Mouse (Mus musculus): ENCODE results near the gene Tmem63a. TPM values are rescaled to one million over a fixed set of nuclear protein-coding genes. Genes with fewer than 3 reads are reported as not detected.
A peak's percentile ranks its signal among the peaks of the same experiment; 100 is the strongest.

Tmem63a gene
- total RNA-seq, 1 experiment: 14.7 TPM

DNA sequence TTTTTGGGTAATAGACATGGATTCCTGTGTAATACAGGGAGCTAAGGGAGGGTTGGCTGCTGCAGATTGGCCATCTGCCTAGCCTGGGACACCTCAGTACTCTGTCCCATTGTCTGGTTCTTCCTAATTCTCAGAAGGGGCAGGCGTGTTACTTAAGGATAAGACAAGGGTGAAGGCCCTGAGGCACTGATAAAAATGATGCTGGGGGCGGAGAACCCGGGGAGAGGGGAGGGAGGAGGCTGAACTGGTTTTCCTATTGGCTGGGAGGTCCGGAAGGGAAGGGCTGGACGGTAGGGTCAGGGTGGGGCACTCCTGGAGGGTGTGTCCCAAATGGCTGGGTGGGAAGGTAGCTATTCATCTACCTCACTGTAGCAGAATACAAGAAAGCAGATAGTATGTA, 39.2 kb upstream of the Tmem63a start:
- no peak for TF ChIP-seq MAFK (IDR thresholded peaks at IDR 0.05; ENCODE audit: insufficient read depth, low read depth, low read length)
- TF ChIP-seq ZNF384 (IDR thresholded peaks at IDR 0.05; ENCODE audit: low read depth, low read length): no peak
- TF ChIP-seq CHD2 (IDR thresholded peaks at IDR 0.05; ENCODE audit: low read depth, low read length): no peak
- TF ChIP-seq HCFC1 (IDR thresholded peaks at IDR 0.05; ENCODE audit: borderline replicate concordance, insufficient read depth, low read length): no peak
- no peak for TF ChIP-seq ZC3H11A (IDR thresholded peaks at IDR 0.05; ENCODE audit: borderline replicate concordance, low read depth, low read length)
- peaks cover 24% of the 10 kb centered on the region for H3K36me3 ChIP-seq (ENCODE audit: control insufficient read depth, insufficient read depth, low read length, poor library complexity, severe bottlenecking)
- no peaks in the 10 kb centered on the region for H3K9me3 ChIP-seq (ENCODE audit: control insufficient read depth, insufficient read depth, low read depth, low read length)
- H3K4me3 ChIP-seq (ENCODE audit: insufficient read depth in 1 of 2, low read depth in 1 of 2, low read length in 2 of 2, poor library complexity in 1 of 2, severe bottlenecking in 1 of 2): no peak overlapping the region
- no peak overlapping the region for H3K9ac ChIP-seq (ENCODE audit: insufficient read depth, low read depth, low read length, poor library complexity, severe bottlenecking)
- DNase-seq (ENCODE audit: low read depth, low spot score): peak; percentile 87
- H3K27ac ChIP-seq (ENCODE audit: insufficient read depth, low read depth, low read length, poor library complexity, severe bottlenecking): no peak overlapping the region; the same call in 1 of the 2 replicates
- in situ Hi-C loops (cut with MboI; ENCODE audit: low sequenced_read_pairs in 2 of 2, unreplicated experiment in 2 of 2): no loop called here
- H3K4me1 ChIP-seq (ENCODE audit: control insufficient read depth in 2 of 2, insufficient read depth in 2 of 2, low read length in 2 of 2, poor library complexity in 1 of 2): peaks cover 4 to 17% of the 10 kb centered on the region in 2 experiments; a peak in 2 of 4 replicates

DNA sequence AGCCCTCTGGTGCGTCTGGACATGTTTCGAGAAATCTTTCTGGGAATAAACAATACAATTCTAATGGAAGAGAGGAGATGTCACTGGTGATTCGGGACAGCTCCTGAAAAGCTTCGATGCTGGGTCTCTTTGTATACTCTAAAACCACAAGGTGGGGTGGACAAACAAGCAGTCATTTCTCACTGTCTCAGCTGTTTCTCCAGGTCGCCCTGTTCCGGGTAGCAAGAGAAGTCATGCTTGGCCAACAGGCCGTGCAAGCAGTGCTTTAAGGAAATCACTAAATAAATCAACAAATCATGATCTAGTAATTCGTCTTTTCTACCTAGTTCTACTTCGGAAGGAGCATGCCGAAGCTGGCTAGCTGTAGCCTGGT, 38.5 kb upstream of the Tmem63a start:
- in situ Hi-C loops (cut with MboI; ENCODE audit: low sequenced_read_pairs in 2 of 2, unreplicated experiment in 2 of 2): no loop called here
- peak overlapping the region; percentile 54; the same call in 1 of the 2 replicates for H3K27ac ChIP-seq (ENCODE audit: insufficient read depth, low read depth, low read length, poor library complexity, severe bottlenecking)
- TF ChIP-seq MAFK (IDR thresholded peaks at IDR 0.05; ENCODE audit: insufficient read depth, low read depth, low read length) (no peak), HCFC1 (IDR thresholded peaks at IDR 0.05; ENCODE audit: borderline replicate concordance, insufficient read depth, low read length) (no peak), CHD2 (IDR thresholded peaks at IDR 0.05; ENCODE audit: low read depth, low read length) (no peak), ZC3H11A (IDR thresholded peaks at IDR 0.05; ENCODE audit: borderline replicate concordance, low read depth, low read length) (no peak), ZNF384 (IDR thresholded peaks at IDR 0.05; ENCODE audit: low read depth, low read length) (no peak)
- H3K36me3 ChIP-seq (ENCODE audit: control insufficient read depth, insufficient read depth, low read length, poor library complexity, severe bottlenecking): peaks cover 30% of the 10 kb centered on the region
- no peak for DNase-seq (ENCODE audit: low read depth, low spot score)
- peak overlapping the region; percentile 38 to 81 for H3K4me3 ChIP-seq (ENCODE audit: insufficient read depth in 1 of 2, low read depth in 1 of 2, low read length in 2 of 2, poor library complexity in 1 of 2, severe bottlenecking in 1 of 2)
- peak overlapping the region; percentile 53; the same call in 1 of the 2 replicates for H3K9ac ChIP-seq (ENCODE audit: insufficient read depth, low read depth, low read length, poor library complexity, severe bottlenecking)
- H3K4me1 ChIP-seq (ENCODE audit: control insufficient read depth in 2 of 2, insufficient read depth in 2 of 2, low read length in 2 of 2, poor library complexity in 1 of 2): peaks cover 4 to 17% of the 10 kb centered on the region in 2 experiments; a peak in 2 of 4 replicates
- no peaks in the 10 kb centered on the region for H3K9me3 ChIP-seq (ENCODE audit: control insufficient read depth, insufficient read depth, low read depth, low read length)

- Histone ChIP-seq H3K4me1 (ENCODE audit: control insufficient read depth in 2 of 2, insufficient read depth in 2 of 2, low read length in 2 of 2, poor library complexity in 1 of 2) (peaks cover 4 to 21% of the 10 kb centered on the region in 2 experiments; a peak in 2 of 4 replicates), H3K36me3 (ENCODE audit: control insufficient read depth, insufficient read depth, low read length, poor library complexity, severe bottlenecking) (peaks cover 34% of the 10 kb centered on the region), H3K9me3 (ENCODE audit: control insufficient read depth, insufficient read depth, low read depth, low read length) (no peaks in the 10 kb centered on the region), H3K27ac (ENCODE audit: insufficient read depth, low read depth, low read length, poor library complexity, severe bottlenecking) (peak within 1 kb of the TSS; percentile 54), H3K4me3 (ENCODE audit: insufficient read depth in 1 of 2, low read depth in 1 of 2, low read length in 2 of 2, poor library complexity in 1 of 2, severe bottlenecking in 1 of 2) (peak within 1 kb of the TSS; percentile 81 to 87), H3K9ac (ENCODE audit: insufficient read depth, low read depth, low read length, poor library complexity, severe bottlenecking) (peak within 1 kb of the TSS; percentile 84)
- DNase-seq (ENCODE audit: low read depth, low spot score): peak; percentile 92
- in situ Hi-C loops (cut with MboI; ENCODE audit: low sequenced_read_pairs in 2 of 2, unreplicated experiment in 2 of 2): no loop called here
- TF ChIP-seq CHD2 (IDR thresholded peaks at IDR 0.05; ENCODE audit: low read depth, low read length) (peak; percentile 60; the same call in 1 of the 2 replicates), HCFC1 (IDR thresholded peaks at IDR 0.05; ENCODE audit: borderline replicate concordance, insufficient read depth, low read length) (no peak)
Observed at GRCm38 (mm10) chr1:180904039-180904814, 37.9 kb upstream of the Tmem63a start, which contains the start of gene Pycr2. Gene Pycr2 (plus strand): TSS chr1:180904293.

- Histone ChIP-seq H3K4me1 (ENCODE audit: control insufficient read depth in 2 of 2, insufficient read depth in 2 of 2, low read length in 2 of 2, poor library complexity in 1 of 2) (peaks cover 4 to 22% of the 10 kb centered on the region in 2 experiments; a peak in 2 of 4 replicates), H3K4me3 (ENCODE audit: insufficient read depth in 1 of 2, low read depth in 1 of 2, low read length in 2 of 2, poor library complexity in 1 of 2, severe bottlenecking in 1 of 2) (peak overlapping the region; percentile 81 to 87), H3K27ac (ENCODE audit: insufficient read depth, low read depth, low read length, poor library complexity, severe bottlenecking) (no peak overlapping the region; the same call in 1 of the 2 replicates), H3K36me3 (ENCODE audit: control insufficient read depth, insufficient read depth, low read length, poor library complexity, severe bottlenecking) (peaks cover 34% of the 10 kb centered on the region), H3K9ac (ENCODE audit: insufficient read depth, low read depth, low read length, poor library complexity, severe bottlenecking) (peak overlapping the region; percentile 84), H3K9me3 (ENCODE audit: control insufficient read depth, insufficient read depth, low read depth, low read length) (no peaks in the 10 kb centered on the region)
- TF ChIP-seq ZNF384 (IDR thresholded peaks at IDR 0.05; ENCODE audit: low read depth, low read length): no peak
- TF ChIP-seq HCFC1 (IDR thresholded peaks at IDR 0.05; ENCODE audit: borderline replicate concordance, insufficient read depth, low read length): no peak
- TF ChIP-seq MAFK (IDR thresholded peaks at IDR 0.05; ENCODE audit: insufficient read depth, low read depth, low read length): no peak
- TF ChIP-seq CHD2 (IDR thresholded peaks at IDR 0.05; ENCODE audit: low read depth, low read length): no peak
- TF ChIP-seq ZC3H11A (IDR thresholded peaks at IDR 0.05; ENCODE audit: borderline replicate concordance, low read depth, low read length): no peak
- DNase-seq (ENCODE audit: low read depth, low spot score): no peak
- in situ Hi-C loops (cut with MboI; ENCODE audit: low sequenced_read_pairs in 2 of 2, unreplicated experiment in 2 of 2): no loop called here
Observed at GRCm38 (mm10) chr1:180904815-180905080, 37.4 kb upstream of the Tmem63a start.

Measured in ES-E14 (cell line).